Mouse (Mus musculus) adipocyte (in vitro differentiated cells): ENCODE measurements around the gene Slc9a9.

Experiments
- DNase-seq: peaks from one replicate; pipeline ENCODE4 v3.0.0-alpha.2; 2016; ENCODE audit warnings: low spot score

The Slc9a9 gene

DNA sequence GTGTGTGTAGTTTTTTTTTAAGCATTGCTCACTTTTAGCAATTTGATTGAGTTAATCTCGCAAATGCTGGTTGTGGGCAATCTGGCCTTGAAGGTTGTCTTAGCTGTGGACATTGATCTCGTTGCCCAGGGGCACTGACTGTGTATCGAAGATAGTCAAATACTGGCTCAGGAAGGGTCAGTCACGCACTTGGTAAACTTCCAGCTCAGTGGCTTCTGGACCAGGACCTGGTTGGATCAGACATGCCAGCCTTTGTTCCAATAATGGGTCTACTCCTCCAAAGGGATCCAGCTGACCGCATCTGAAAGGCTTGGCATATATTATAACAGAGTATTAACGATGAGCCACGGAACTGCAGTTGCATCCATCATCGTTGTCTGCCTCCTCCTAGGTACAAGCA, 489.2 kb downstream of the Slc9a9 start:
- DNase-seq = no peak

DNA sequence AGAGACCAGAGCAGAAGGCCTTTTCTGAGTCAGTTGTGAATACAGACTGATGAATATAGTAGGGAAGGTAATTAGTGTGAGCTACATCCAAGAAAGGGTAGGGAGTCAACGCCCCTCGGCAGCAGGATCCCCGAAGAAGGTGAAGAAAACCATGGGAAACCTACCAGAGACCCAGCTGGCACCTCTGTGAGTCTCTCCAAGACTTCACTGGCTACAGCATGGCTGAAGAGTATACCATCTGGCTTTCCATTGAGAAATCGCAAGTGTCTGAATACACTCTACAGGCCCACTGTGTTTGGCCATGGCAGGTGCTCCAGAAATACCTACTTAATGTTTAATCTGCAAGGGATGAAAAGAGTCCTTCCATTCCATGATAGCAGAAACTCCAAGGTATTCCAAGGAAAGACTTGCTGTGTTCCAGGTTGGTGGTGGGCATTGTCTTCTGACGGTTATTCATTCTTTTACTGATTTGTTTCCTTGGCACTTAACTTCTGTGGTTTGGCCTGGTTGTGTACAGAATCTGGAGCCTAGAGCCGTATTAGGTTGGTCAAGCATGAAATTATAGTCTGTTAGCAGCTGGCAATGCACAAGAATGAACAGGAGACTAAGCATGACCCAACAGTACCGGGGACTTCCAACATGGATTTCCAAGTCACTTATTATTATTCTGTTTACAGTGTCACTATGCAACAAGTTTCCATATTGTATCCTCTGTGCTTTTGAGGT, 491.0 kb downstream of the Slc9a9 start:
- no peak for DNase-seq

DNA sequence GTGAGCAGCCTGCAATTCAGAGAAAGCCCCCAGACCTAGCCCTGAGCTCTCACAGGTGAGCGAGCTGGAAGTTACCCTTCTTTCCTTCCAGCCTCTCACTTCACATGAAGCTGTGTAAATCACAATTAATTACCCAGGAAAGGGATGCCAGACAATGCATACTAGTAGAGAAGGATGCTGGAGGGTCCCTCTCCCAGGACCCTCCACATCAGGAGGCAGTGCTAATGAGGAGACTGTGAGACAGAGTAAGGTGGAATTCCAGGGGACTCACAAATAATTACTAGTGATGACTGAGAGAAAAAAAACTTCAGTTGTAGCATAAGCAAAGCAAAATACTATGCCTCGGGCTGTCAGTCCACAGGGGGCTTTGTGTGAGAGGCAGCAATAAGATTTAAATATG, 492.0 kb downstream of the Slc9a9 start:
- no peak for DNase-seq

DNA sequence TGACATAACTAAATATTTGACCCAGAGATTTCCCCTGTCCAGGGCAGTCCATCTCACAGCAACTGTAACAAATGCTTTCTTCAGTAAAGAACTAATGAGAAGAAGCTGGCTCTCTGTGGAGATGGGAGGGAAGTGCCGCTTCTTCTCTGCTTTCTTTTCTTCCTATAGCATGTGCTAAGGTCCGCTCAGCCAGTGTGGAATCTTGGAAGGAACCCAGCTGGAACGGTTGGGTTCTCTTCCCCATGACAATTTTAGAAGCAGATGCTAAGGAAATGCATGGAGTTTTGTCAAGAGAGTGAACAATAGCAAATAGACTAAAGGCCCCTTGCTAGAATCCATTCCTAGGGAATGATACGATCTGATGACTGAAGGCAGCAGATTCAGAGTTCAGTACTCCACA, 496.5 kb downstream of the Slc9a9 start:
- DNase-seq = no peak

GRCm38 (mm10) chr9:95167806-95168205, 498.1 kb downstream of the Slc9a9 start:
- DNase-seq = no peak

- no peak for DNase-seq
Measured at GRCm38 (mm10) chr9:95168487-95169008, 498.8 kb downstream of the Slc9a9 start.

- DNase-seq = no peak
Measured at GRCm38 (mm10) chr9:95178170-95178569, 508.5 kb downstream of the Slc9a9 start.

DNA sequence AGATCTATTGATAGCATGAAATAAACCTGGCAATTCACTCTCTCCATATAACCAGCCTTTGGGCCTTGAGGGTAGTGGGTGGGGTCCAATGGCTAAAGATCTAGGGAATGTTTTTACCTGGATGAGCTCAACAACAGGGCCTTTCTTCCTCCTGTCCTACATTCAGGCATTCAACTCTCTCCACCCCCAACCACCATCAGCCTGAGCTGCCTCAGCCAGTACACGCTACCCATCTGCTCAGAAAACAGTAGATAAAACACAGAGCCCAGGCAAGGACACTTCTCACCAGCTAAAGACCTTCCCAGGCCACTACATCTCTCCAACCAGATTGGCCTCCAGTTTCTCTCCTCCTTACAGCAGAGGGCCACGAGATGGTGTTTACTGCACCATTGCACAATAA, 510.3 kb downstream of the Slc9a9 start:
- DNase-seq = no peak

DNA sequence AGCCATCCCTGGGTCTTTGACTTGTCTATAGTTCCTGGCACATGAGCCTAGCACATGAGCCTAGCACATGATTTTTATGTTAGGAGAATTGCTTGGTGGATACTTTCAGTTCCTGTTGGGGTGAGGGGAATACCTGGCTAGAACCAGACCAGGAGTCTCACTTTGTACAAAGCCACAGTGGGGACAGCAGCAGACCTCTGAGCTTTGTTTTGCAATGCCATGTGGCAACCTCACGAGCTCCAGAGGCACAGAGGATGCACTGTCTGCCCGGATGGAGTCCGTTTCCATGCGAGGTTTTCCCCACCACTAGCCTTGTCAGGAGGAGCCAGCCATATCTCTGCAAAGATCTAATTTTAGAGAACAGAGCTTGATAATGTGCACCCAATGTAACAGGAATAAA, 510.9 kb downstream of the Slc9a9 start:
- no peak for DNase-seq

DNA sequence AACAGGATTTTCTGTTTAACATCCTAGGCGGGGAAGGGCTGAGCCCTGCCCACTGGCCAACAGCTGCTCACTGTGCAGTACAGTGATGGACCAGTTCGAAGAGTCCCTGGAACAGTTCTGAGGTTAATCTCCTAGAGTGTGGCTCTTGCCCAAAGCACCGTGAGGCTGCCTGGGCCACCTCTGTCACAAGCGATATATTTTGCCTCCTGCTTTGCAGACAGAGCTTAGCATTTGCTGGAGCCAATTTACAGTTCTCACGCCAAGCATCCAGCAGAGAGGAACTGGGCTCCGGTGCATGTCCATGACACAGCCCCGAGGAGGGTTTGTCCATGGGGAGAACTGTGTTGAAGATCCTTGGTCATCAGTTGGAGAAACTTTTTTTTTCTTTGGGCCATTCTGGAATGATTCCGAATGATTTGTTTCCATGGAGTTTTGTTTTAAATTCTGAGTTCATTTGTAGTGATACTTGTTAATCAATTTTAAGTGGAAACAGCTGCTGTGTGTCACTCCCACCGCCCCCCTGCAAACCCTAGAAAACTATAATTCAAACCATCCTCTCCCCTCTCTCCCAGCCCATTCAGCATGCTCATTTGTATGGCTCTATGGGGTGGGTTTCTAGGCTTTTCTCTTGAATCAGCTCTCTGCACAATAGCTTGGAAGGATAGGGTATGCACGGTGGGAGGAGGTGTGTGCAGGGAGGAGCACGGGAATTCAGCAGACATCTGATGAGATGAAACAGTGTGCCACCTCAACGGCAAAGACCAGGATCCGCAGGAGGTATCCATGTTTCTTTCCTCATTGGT, 511.7 kb downstream of the Slc9a9 start:
- no peak for DNase-seq

DNA sequence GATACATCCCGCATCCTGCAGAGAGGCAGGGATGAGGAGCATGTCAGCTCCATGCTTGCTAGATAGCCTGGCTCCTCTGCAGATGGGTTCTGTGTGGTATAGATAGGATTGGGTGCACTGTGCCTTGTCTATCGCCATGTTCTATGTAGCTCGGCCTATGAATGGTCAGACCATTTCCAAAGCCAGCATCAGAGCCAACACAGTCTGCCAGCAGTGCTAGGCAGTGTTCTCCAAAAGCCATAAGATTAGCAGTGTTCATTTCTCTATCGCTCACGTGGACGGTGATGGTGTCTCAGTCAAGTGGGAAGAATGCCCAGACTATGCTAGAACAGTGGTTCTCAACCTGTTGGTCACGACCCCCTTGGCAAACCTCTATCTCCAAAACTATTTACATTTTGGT, 512.6 kb downstream of the Slc9a9 start:
- no peak for DNase-seq

DNA sequence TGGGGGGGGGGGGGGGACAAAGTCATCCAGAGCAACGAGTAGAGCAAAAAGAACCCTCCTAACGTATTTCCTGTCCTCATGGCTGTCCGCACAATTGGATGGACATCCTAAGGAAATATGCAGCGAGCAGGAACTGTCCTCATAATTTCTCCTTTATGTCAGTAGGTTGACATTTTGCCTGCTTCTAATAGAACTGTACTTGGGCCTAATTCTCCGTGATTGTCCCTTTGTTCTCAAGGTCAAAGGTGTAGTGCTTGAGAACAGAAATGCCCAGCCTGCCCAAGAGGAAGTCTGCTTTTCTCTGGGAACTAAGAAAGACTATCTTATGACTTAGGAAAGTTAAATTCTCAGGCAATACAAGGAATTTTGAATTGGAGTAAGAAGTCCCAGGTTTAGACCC, 514.7 kb downstream of the Slc9a9 start:
- no peak for DNase-seq

DNA sequence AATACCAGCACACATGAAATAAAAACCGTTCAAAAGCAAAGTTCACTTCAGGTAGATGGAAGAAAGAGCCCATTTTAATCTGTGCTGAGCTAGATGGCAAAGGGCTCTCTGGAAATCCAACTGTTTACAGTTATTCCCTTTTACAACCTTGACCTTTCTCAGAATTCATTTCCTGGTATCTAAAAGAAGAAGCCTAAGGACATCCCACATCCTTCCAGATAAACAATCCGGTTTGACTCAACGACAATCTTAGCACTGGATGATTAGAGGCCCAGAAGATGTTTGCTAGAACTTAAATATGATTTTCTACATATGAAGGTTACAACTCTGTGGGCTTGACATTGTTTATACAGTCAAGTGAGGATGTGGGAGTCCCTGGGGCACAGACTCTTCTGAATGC, 516.1 kb downstream of the Slc9a9 start:
- no peak for DNase-seq

DNA sequence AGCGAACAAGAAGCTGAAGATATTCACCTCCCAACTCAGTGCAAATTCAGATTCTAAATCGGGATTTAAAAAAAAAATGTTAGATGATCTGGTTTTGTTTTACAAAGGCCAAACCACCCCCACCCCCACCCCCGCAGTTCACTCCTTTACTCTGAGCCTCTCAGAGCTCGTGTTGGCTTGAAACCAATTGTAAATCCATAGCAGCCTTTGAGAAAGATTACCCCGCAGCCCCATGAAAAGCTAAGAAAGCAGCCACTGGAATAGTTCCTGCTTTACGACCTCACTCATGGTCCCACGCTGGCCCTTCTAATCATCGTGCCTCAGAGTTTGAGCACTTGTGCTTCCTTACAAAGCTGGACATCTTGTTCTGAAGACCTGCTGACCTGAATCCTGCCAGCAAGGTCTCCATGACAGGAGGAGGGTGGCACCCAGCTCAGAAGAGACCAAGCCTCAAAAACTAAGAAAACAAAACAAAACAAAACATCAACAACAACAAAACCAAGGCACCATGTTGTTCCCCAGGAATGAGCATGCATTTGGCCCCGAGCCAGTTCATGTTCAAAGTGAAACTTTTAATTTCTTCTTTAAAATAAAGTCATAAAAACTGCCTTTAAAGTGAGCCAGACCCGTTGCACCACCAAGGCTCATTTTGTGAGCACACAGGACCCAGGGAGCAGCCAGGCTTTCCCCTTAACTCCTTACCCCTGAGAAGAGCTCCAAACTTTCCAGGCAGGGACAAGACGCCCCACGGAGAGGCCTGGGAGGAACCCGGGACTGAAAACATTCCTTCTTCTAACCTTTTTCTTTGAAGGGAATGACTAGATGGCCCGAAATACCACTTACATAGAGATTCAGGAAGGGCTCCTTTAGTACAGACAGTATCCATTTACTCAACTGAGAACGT, 516.9 kb downstream of the Slc9a9 start:
- no peak for DNase-seq

GRCm38 (mm10) chr9:95188362-95189217, 518.9 kb downstream of the Slc9a9 start:
- peak; percentile 39 for DNase-seq

DNA sequence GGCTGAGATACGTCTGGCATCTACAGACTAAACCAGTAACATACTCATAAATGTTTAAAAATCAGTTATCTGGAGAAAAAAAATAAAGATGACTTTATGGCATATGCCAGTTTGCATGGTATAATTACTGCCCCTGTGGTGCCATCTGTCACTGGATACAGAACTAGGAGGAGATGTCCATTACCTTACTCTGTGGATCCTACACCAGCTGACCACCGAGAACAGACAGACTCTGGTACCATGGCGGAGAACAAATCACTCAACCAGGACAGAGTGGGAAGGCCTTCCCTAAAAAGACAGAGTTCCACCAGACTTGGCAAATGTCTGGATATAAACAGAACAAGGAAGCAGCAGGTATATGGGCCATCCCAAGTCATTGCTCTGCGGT, 519.5 kb downstream of the Slc9a9 start:
- DNase-seq = no peak

GRCm38 (mm10) chr9:95191442-95191841, 521.7 kb downstream of the Slc9a9 start:
- no peak for DNase-seq

DNA sequence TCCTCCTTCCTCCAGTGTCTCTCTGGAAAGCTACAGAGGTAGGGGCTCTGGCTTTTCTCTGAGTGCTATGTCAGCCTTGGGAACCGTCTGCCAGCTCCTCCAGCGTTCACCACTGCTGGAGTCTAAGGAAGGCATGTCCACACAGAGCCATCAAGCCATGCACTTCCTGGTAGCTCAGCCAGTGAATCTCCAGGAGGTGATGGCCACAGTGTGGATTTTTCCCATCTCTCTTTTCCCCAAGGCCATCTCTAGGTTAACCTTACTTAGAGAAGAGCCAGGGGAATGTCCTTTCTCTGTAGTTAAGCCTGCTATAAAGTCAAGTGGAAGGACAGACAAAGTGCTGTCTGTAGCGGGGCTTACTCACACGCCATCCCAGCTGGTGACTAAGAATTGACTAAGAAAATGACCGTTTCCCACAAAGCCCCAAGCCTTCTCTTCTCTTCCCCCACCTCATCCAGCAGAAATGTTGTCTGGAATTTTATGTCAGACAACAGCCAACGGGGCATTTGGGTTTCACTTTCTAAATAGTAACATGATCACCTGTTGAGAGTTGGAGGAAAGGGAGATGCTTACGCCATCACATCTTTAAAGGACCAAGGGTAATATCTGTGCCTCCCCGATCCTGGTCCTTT, 523.3 kb downstream of the Slc9a9 start:
- no peak for DNase-seq

- no peak for DNase-seq
Measured at GRCm38 (mm10) chr9:95193672-95194071, 524.0 kb downstream of the Slc9a9 start.

DNA sequence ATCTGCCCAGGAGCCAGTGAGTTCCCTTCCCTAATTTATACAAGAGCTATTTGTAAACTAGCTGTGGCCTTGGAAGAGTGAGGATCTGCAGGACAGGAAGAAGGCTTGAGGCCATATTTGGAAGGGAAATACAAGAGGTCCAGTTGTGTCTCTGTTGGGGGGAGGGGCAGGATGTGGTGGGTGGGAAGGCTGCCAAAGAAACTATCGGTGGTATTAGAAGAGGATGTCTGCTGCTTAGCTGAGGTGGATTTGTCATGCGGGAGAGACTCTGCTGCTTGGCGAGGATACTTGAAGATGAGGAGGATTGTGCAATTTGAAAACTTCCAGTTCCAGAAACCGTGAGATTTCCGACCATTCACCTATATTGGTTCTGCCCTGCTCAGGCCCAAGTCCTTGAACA, 524.4 kb downstream of the Slc9a9 start:
- DNase-seq = no peak

DNA sequence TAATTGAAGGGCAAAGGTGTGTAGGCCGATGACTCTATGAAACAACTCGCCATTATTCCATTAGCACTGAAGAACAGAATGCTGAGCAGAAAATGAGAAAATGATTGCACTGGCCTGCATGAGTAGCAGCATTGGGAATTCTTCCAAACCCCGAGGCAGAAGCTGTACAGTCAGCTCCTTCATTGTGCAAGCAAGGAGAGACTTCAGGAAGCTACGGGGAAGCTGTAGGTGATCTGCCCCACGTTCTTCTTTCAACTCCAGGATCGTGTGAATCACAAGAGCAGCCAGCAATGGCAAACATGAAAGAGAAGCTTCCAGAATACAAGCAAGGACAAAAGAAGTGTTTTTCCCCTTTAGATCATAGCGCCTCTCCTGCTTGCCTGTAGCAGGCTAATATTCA, 538.0 kb downstream of the Slc9a9 start:
- DNase-seq = peak; percentile 40
